Mouse (Mus musculus): ENCODE results near the gene Zfp384. TPM values are rescaled to one million over a fixed set of nuclear protein-coding genes. Genes with fewer than 3 reads are reported as not detected.
A peak's percentile ranks its signal among the peaks of the same experiment; 100 is the strongest.

The Zfp384 gene
- total and polyA plus RNA-seq, 2 experiments from 2014 or later: 5.5 to 18.4 TPM

DNA sequence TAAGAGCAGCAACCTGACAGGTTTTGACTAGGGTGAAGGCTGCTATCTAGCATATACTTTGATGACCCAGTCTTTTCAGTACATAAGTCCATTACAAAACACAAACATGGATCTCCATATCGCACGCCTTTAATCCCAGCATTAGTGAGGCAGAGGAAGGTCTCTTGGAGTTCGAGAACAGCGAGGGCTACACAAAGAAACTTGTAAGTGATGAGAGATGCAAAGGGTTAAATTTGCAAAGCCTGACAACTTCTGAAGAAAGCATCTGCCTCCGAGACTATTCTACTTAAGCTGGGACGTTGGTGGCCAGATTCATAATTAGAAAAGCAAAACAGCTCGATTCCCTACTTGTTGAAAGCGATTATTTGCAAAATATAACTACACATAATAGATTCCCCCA, 30.2 kb downstream of the Zfp384 start:
- no peak for DNase-seq (ENCODE audit: low spot score)
- H3K4me2 ChIP-seq (ENCODE audit: low read depth, low read length): peak overlapping the region; percentile 88
- H3K27me3 ChIP-seq (ENCODE audit: control insufficient read depth, insufficient read depth, low read length): no peaks in the 10 kb centered on the region
- H3K9me3 ChIP-seq (replicated peaks; ENCODE audit: control insufficient read depth, low read length): no peaks in the 10 kb centered on the region
- no peak for TF ChIP-seq CTCF (IDR thresholded peaks at IDR 0.05; ENCODE audit: low read depth)
- TF ChIP-seq EP300 (IDR thresholded peaks at IDR 0.05; ENCODE audit: low read depth): no peak
- H3K36me3 ChIP-seq (replicated peaks; ENCODE audit: control insufficient read depth, insufficient read depth, low read length): peaks cover 31% of the 10 kb centered on the region
- peak overlapping the region; percentile 75 for H3K4me3 ChIP-seq (ENCODE audit: low read depth, low read length)
- 0 out of 2 replicates have a peak overlapping the region, but pooled peaks have one; percentile 3 for H3K9ac ChIP-seq (replicated peaks; ENCODE audit: low read depth, low read length)
- H3K4me1 ChIP-seq (ENCODE audit: control insufficient read depth, insufficient read depth): peaks cover 13% of the 10 kb centered on the region
- peak overlapping the region; percentile 58 for H3K27ac ChIP-seq (ENCODE audit: low read depth)
- ATAC-seq (ENCODE audit: insufficient read depth, low read depth): 0 out of 2 replicates have a peak, but pooled peaks have one; percentile 3
- 5% methylated on average over 8 of the region's 8 CpGs for WGBS

DNA sequence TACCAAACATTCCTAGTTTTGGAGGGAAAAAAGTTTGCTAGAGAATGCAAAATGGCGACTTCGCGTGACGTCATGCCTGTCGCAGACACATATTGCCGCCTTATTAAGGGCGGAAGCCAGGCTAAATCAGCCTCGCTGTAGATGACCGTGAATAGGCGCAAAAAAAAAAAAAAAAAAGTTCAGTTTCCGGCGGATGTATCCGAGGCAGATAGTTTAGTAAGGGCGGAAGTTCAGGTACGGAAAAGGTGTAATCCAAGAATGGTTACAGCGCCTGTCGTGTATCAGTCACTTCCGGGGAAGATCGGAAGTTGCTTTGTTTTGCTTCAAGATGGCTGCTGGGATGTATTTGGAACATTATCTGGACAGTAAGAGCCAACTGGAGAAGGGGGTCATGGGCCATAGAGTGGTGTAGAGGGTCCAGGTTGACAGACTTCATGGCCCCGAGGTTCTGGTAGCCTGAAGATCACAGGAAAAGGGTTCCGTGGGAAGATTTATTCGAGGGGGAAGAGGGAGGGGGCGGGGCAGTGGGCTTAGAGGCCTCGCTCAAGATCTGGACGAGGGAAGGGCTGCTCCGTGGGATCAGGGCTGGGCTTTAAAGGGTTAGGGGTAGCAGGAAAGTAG, 30.7 kb downstream of the Zfp384 start, which contains the start of gene Ing4:
Gene Ing4, plus strand, starts transcription at position 228 of the 621 bp plus-strand sequence.
- peak; percentile 95 for TF ChIP-seq EP300 (IDR thresholded peaks at IDR 0.05; ENCODE audit: low read depth)
- no peak for TF ChIP-seq CTCF (IDR thresholded peaks at IDR 0.05; ENCODE audit: low read depth)
- Histone ChIP-seq H3K27ac (ENCODE audit: low read depth) (peak within 1 kb of the TSS; percentile 72), H3K9me3 (replicated peaks; ENCODE audit: control insufficient read depth, low read length) (no peaks in the 10 kb centered on the region), H3K4me2 (ENCODE audit: low read depth, low read length) (peak within 1 kb of the TSS; percentile 88), H3K4me1 (ENCODE audit: control insufficient read depth, insufficient read depth) (peaks cover 13% of the 10 kb centered on the region), H3K4me3 (ENCODE audit: low read depth, low read length) (peak within 1 kb of the TSS; percentile 75), H3K27me3 (ENCODE audit: control insufficient read depth, insufficient read depth, low read length) (no peaks in the 10 kb centered on the region), H3K9ac (replicated peaks; ENCODE audit: low read depth, low read length) (peak within 1 kb of the TSS; percentile 43), H3K36me3 (replicated peaks; ENCODE audit: control insufficient read depth, insufficient read depth, low read length) (peaks cover 31% of the 10 kb centered on the region)
- DNase-seq (ENCODE audit: low spot score) (peak; percentile 96), ATAC-seq (ENCODE audit: insufficient read depth, low read depth) (peak; percentile 97)
- 0% methylated on average over 25 of the region's 26 CpGs for WGBS

DNA sequence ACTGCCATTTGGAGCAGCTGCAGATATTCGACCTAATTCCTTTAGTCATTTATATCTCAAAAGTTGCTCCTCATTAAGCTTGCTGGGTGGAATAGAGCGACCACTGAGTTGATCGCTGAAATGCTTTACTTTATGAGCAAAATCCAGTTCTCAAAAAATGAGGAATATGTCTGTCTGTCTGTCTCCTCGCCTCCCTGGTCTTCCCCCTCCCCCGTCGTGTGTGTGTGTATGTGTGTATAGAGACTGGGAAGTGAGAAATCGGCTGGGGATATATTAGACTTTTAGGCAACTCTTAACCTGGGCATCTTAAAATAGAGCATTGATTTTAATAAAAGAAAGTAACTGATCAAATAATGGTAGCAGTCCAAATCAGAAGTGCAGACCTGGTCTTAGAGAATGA, 31.3 kb downstream of the Zfp384 start:
- no peak for ATAC-seq (ENCODE audit: insufficient read depth, low read depth)
- DNase-seq (ENCODE audit: low spot score): no peak
- Histone ChIP-seq H3K9me3 (replicated peaks; ENCODE audit: control insufficient read depth, low read length) (no peaks in the 10 kb centered on the region), H3K27me3 (ENCODE audit: control insufficient read depth, insufficient read depth, low read length) (no peaks in the 10 kb centered on the region), H3K4me2 (ENCODE audit: low read depth, low read length) (peak overlapping the region; percentile 88), H3K4me1 (ENCODE audit: control insufficient read depth, insufficient read depth) (peaks cover 13% of the 10 kb centered on the region), H3K27ac (ENCODE audit: low read depth) (peak overlapping the region; percentile 72), H3K4me3 (ENCODE audit: low read depth, low read length) (peak overlapping the region; percentile 75), H3K9ac (replicated peaks; ENCODE audit: low read depth, low read length) (peak overlapping the region; percentile 43), H3K36me3 (replicated peaks; ENCODE audit: control insufficient read depth, insufficient read depth, low read length) (peaks cover 31% of the 10 kb centered on the region)
- no peak for TF ChIP-seq EP300 (IDR thresholded peaks at IDR 0.05; ENCODE audit: low read depth)
- TF ChIP-seq CTCF (IDR thresholded peaks at IDR 0.05; ENCODE audit: low read depth): no peak
- 15% methylated on average over 7 of the region's 7 CpGs for WGBS

DNA sequence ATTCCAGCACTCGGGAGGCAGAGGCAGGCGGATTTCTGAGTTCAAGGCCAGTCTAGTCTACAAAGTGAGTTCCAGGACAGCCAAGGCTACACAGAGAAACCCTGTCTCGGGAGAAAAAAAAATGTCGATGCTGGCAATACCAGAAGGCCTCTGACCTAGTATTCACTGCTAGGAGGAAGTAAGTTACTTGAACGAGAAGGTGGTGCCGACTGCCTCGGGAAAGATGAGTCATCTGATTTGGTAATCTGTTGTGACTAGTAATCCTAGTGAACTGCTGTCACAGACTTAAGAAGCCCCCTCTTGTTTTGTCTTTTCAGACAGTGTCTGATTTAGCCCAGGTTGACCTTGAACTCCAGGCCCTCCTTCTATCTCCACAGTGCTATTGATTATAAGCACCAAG, 32.1 kb downstream of the Zfp384 start:
- 67% methylated on average over 7 of the region's 7 CpGs for WGBS
- no peak for DNase-seq (ENCODE audit: low spot score)
- H3K9me3 ChIP-seq (replicated peaks; ENCODE audit: control insufficient read depth, low read length): no peaks in the 10 kb centered on the region
- no peak overlapping the region for H3K4me2 ChIP-seq (ENCODE audit: low read depth, low read length)
- no peak overlapping the region for H3K4me3 ChIP-seq (ENCODE audit: low read depth, low read length)
- ATAC-seq (ENCODE audit: insufficient read depth, low read depth): no peak
- no peak overlapping the region for H3K27ac ChIP-seq (ENCODE audit: low read depth)
- no peak for TF ChIP-seq CTCF (IDR thresholded peaks at IDR 0.05; ENCODE audit: low read depth)
- TF ChIP-seq EP300 (IDR thresholded peaks at IDR 0.05; ENCODE audit: low read depth): no peak
- peaks cover 13% of the 10 kb centered on the region for H3K4me1 ChIP-seq (ENCODE audit: control insufficient read depth, insufficient read depth)
- H3K9ac ChIP-seq (replicated peaks; ENCODE audit: low read depth, low read length): no peak overlapping the region
- no peaks in the 10 kb centered on the region for H3K27me3 ChIP-seq (ENCODE audit: control insufficient read depth, insufficient read depth, low read length)
- H3K36me3 ChIP-seq (replicated peaks; ENCODE audit: control insufficient read depth, insufficient read depth, low read length): peaks cover 28% of the 10 kb centered on the region

DNA sequence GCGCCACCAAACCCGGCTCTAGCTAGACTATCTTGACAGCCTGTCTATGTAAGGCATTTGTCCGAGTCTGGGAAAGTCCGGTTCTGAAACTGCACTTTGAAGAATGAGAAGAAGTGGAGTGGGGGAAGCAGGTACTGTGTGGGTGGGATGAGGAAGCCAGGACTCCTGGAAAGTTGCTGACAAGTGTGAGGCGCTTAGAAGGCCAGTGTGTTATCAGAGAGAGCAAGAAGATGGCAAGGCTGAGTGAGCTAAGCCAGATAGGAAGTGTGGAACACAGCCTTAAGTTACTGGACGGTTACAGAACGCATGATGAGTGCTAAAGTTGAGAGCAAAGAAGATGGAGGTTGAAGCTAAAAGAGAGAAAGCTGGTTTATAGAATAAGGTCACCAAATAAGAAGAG, 33.1 kb downstream of the Zfp384 start:
- DNase-seq (ENCODE audit: low spot score) (no peak), ATAC-seq (ENCODE audit: insufficient read depth, low read depth) (no peak)
- peaks cover 13% of the 10 kb centered on the region for H3K4me1 ChIP-seq (ENCODE audit: control insufficient read depth, insufficient read depth)
- no peak overlapping the region for H3K27ac ChIP-seq (ENCODE audit: low read depth)
- H3K9me3 ChIP-seq (replicated peaks; ENCODE audit: control insufficient read depth, low read length): no peaks in the 10 kb centered on the region
- H3K9ac ChIP-seq (replicated peaks; ENCODE audit: low read depth, low read length): no peak overlapping the region
- peaks cover 25% of the 10 kb centered on the region for H3K36me3 ChIP-seq (replicated peaks; ENCODE audit: control insufficient read depth, insufficient read depth, low read length)
- TF ChIP-seq CTCF (IDR thresholded peaks at IDR 0.05; ENCODE audit: low read depth) (no peak), EP300 (IDR thresholded peaks at IDR 0.05; ENCODE audit: low read depth) (no peak)
- 74% methylated on average over 7 of the region's 7 CpGs for WGBS
- H3K4me2 ChIP-seq (ENCODE audit: low read depth, low read length): no peak overlapping the region
- H3K4me3 ChIP-seq (ENCODE audit: low read depth, low read length): no peak overlapping the region
- H3K27me3 ChIP-seq (ENCODE audit: control insufficient read depth, insufficient read depth, low read length): no peaks in the 10 kb centered on the region

DNA sequence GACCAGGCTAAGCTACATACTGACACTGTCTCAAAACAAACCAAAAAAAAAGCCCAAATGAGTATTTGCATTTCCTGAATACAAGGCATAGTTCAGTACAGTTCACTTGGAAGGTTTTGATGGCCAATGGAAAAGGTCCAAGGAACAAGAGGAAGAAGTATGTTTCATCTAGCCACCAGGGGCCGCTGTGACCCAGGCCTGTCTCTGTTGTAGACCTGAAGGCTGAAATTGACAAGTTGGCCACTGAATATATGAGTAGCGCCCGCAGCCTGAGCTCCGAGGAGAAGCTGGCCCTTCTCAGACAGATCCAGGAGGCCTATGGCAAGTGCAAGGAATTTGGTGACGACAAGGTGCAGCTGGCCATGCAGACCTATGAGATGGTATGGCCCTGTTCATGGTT, 37.7 kb downstream of the Zfp384 start:
- no peaks in the 10 kb centered on the region for H3K9me3 ChIP-seq (replicated peaks; ENCODE audit: control insufficient read depth, low read length)
- no peak overlapping the region for H3K27ac ChIP-seq (ENCODE audit: low read depth)
- no peak overlapping the region for H3K4me2 ChIP-seq (ENCODE audit: low read depth, low read length)
- no peaks in the 10 kb centered on the region for H3K27me3 ChIP-seq (ENCODE audit: control insufficient read depth, insufficient read depth, low read length)
- DNase-seq (ENCODE audit: low spot score) (peak; percentile 84), ATAC-seq (ENCODE audit: insufficient read depth, low read depth) (peak; percentile 67; the same call in 1 of the 2 replicates)
- TF ChIP-seq CTCF (IDR thresholded peaks at IDR 0.05; ENCODE audit: low read depth) (peak; percentile 91), EP300 (IDR thresholded peaks at IDR 0.05; ENCODE audit: low read depth) (no peak)
- H3K4me1 ChIP-seq (ENCODE audit: control insufficient read depth, insufficient read depth): no peaks in the 10 kb centered on the region
- 26% methylated on average over 5 of the region's 5 CpGs for WGBS
- H3K4me3 ChIP-seq (ENCODE audit: low read depth, low read length): no peak overlapping the region
- H3K36me3 ChIP-seq (replicated peaks; ENCODE audit: control insufficient read depth, insufficient read depth, low read length): peaks cover 69% of the 10 kb centered on the region
- no peak overlapping the region for H3K9ac ChIP-seq (replicated peaks; ENCODE audit: low read depth, low read length)

Measured in heart, postnatal 0 days (tissue).